Mouse (Mus musculus) spleen, postnatal 14 days (tissue): ENCODE measurements around the gene Dok3.

Experiments used
- DNase-seq, 2 experiments: peaks; one replicate each; pipeline ENCODE4 v3.0.0; 2021 to 2022; ENCODE audit warnings: low spot score in 2 of 2

Gene Dok3

GRCm38 (mm10) chr13:55540933-55541332 lies 11.8 kb upstream of the Dok3 start:
- DNase-seq = no peak

- DNase-seq = peak; percentile 97
Observed at GRCm38 (mm10) chr13:55536194-55537175, 7.4 kb upstream of the Dok3 start, which contains the start of gene Ddx41. Gene Ddx41, minus strand, starts transcription at chr13:55536658.

- no peak for DNase-seq
Observed at GRCm38 (mm10) chr13:55535796-55536193, 6.7 kb upstream of the Dok3 start.

GRCm38 (mm10) chr13:55535191-55535590 lies 6.1 kb upstream of the Dok3 start:
- DNase-seq = no peak

GRCm38 (mm10) chr13:55527834-55528772 lies 993 bp downstream of the Dok3 start:
- DNase-seq = peak in 1 of 2 experiments; percentile 49

GRCm38 (mm10) chr13:55527212-55527611 lies 1.9 kb downstream of the Dok3 start:
- peak in 1 of 2 experiments; percentile 20 for DNase-seq

- DNase-seq = no peak
Observed at GRCm38 (mm10) chr13:55525733-55526553, 3.2 kb downstream of the Dok3 start.

- DNase-seq = no peak
Observed at GRCm38 (mm10) chr13:55523951-55524600, 5.0 kb downstream of the Dok3 start.

GRCm38 (mm10) chr13:55523278-55523677 lies 5.8 kb downstream of the Dok3 start:
- no peak for DNase-seq

- DNase-seq = no peak
Observed at GRCm38 (mm10) chr13:55522730-55523129, 6.4 kb downstream of the Dok3 start.

GRCm38 (mm10) chr13:55519606-55520005 lies 9.5 kb downstream of the Dok3 start:
- no peak for DNase-seq

- DNase-seq = peak; percentile 69 to 84
Observed at GRCm38 (mm10) chr13:55516955-55517354, 12.1 kb downstream of the Dok3 start.

- DNase-seq = no peak
Observed at GRCm38 (mm10) chr13:55513828-55514227, 15.3 kb downstream of the Dok3 start.

GRCm38 (mm10) chr13:55513111-55513748 lies 15.9 kb downstream of the Dok3 start, which contains the start of gene Pdlim7:
Gene Pdlim7, minus strand, starts transcription at chr13:55513676.
- peak; percentile 73 to 76 for DNase-seq

- peak in 1 of 2 experiments; percentile 20 for DNase-seq
Observed at GRCm38 (mm10) chr13:55512379-55513031, 16.6 kb downstream of the Dok3 start.

GRCm38 (mm10) chr13:55511492-55511861 lies 17.6 kb downstream of the Dok3 start:
- no peak for DNase-seq

GRCm38 (mm10) chr13:55510668-55511491 lies 18.2 kb downstream of the Dok3 start:
- DNase-seq = no peak

GRCm38 (mm10) chr13:55510332-55510667 lies 18.8 kb downstream of the Dok3 start:
- no peak for DNase-seq

- no peak for DNase-seq
Observed at GRCm38 (mm10) chr13:55508531-55508930, 20.6 kb downstream of the Dok3 start.
